Mouse (Mus musculus): ENCODE data around the gene Parp6. TPM values are rescaled to one million over a fixed set of nuclear protein-coding genes. Genes with fewer than 3 reads are reported as not detected.

The Parp6 gene
- total and polyA plus RNA-seq, 3 experiments = 6.4 to 13.8 TPM; not detected in 1

DNA sequence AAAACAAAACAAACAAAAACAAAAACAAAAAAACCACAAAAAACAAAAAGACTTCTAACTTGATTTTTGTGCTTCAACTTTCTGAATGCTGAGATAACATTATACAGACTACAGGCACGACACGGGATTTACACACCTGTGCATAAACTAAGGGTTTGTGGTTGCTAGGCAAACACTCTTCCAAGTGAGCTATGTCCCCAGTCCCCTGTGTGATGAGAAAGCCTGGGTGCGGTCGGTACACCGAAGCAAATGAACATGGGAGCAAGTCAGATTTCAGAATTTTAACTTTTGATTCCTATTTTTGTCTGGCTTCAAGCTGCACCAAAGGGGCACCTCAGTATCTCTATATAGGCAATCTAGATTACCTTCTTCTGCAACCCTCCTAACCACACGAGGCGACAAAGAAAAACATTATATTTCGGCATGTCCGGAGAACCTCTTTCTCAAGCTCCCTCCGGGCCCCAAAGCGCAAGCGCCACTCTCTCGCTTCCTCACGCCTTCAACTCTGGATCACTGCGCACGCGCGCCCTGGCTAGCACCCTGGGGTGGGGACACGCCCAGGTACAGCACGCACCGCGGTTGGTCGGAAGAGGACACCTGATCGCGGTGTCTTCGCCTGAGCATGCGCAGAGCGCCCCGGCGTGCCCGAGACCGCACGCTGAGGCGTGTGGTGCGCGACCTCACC, at the start of gene Parp6 (continued):
- TF ChIP-seq CHD1 (IDR thresholded peaks at IDR 0.05; ENCODE audit: low read depth, low read length) (no peak), MXI1 (IDR thresholded peaks at IDR 0.05; ENCODE audit: low read depth, low read length) (no peak; the same call in 1 of the 2 replicates), ZNF384 (IDR thresholded peaks at IDR 0.05; ENCODE audit: low read depth, low read length) (no peak), MAFK (IDR thresholded peaks at IDR 0.05; ENCODE audit: borderline replicate concordance, low read depth, low read length) (no peak)

DNA sequence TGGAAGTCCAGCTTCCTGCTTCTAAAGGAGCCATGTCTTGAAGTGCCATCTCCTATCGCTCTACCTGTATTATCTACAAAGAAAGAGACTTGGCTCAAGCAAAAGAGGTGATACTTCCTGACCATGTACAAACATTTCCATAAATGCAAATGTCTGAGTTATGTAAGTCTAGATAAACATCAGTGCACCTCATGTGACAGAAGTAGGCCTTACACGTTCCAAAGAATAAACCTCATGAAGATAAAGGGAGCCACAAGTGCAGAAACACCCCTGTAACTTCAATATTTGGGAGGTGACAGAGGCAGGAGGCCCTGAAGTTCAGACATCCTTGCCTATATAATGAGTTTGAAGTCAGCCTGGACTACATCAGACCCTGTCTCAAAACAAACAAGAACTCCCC, 45.2 kb upstream of the Parp6 start:
- Histone ChIP-seq H3K79me2 (ENCODE audit: control insufficient read depth, insufficient read depth, low read length, poor library complexity) (no peaks in the 10 kb centered on the region), H3K36me3 (ENCODE audit: control insufficient read depth in 1 of 2, insufficient read depth in 2 of 2, low read length in 2 of 2) (peaks cover 0 to 4% of the 10 kb centered on the region in 2 experiments; a peak in 2 of 4 replicates), H3K9me3 (replicated peaks; ENCODE audit: insufficient read depth, low read length) (no peaks in the 10 kb centered on the region), H3K4me3 (ENCODE audit: control insufficient read depth in 1 of 2, insufficient read depth in 1 of 2, low read depth in 2 of 2, low read length in 2 of 2) (no peak overlapping the region), H3K27ac (ENCODE audit: control insufficient read depth, low read depth, low read length) (no peak overlapping the region), H3K4me1 (ENCODE audit: control insufficient read depth in 1 of 2, insufficient read depth in 2 of 2, low read length in 2 of 2) (peaks cover 0 to 12% of the 10 kb centered on the region in 2 experiments; a peak in 1 of 4 replicates), H3K27me3 (ENCODE audit: control insufficient read depth in 1 of 2, insufficient read depth in 2 of 2, low read length in 2 of 2) (no peaks in the 10 kb centered on the region), H3K9ac (ENCODE audit: control insufficient read depth, low read depth, low read length, poor library complexity, severe bottlenecking) (no peak overlapping the region)
- no peak for DNase-seq (ENCODE audit: low read depth, low spot score)
- TF ChIP-seq MAFK (IDR thresholded peaks at IDR 0.05; ENCODE audit: borderline replicate concordance, low read depth, low read length) (no peak), NRF1 (IDR thresholded peaks at IDR 0.05; ENCODE audit: insufficient read depth, low read depth, low read length, poor library complexity, severe bottlenecking) (no peak), HCFC1 (IDR thresholded peaks at IDR 0.05; ENCODE audit: low read depth, low read length) (no peak), BHLHE40 (IDR thresholded peaks at IDR 0.05; ENCODE audit: borderline replicate concordance, low read depth, low read length) (peak; percentile 61; the same call in 1 of the 2 replicates), USF1 (IDR thresholded peaks at IDR 0.05; ENCODE audit: low read depth, low read length) (peak; percentile 65), MXI1 (IDR thresholded peaks at IDR 0.05; ENCODE audit: low read depth, low read length) (no peak; the same call in 1 of the 2 replicates), RAD21 (IDR thresholded peaks at IDR 0.05; ENCODE audit: low read depth, low read length) (no peak), KAT2A (conservative IDR thresholded peaks at IDR 0.05; ENCODE audit: low read depth, low read length) (no peak), ZNF384 (IDR thresholded peaks at IDR 0.05; ENCODE audit: low read depth, low read length) (no peak), GATA1 (IDR thresholded peaks at IDR 0.05; ENCODE audit: low read depth, low read length) (peak; percentile 24; the same call in 1 of the 2 replicates), GABPA (IDR thresholded peaks at IDR 0.05; ENCODE audit: low read depth, low read length) (no peak), TBP (IDR thresholded peaks at IDR 0.05; ENCODE audit: low read depth, low read length) (no peak)

DNA sequence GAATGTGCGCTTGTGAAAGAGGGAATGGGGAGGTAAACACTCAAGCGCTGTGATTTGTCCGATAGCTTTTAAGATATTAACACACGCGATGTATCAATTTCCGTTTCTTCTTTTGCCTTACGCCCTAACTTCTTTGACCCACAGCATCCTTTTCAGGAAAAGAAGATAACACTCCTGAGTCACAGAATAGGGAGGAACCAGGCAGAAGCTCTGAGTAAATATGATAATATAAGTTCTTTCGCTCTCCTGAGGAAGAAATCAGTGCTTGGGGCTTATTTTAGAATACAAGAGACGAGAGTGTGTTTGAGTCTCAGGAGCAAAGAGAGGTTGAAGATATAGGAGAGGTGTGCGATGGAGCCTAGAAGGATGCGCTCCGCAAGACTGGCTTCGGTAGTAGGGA, 39.7 kb upstream of the Parp6 start:
- Histone ChIP-seq H3K27me3 (ENCODE audit: control insufficient read depth in 1 of 2, insufficient read depth in 2 of 2, low read length in 2 of 2) (no peaks in the 10 kb centered on the region; a peak in 1 of 4 replicates), H3K4me1 (ENCODE audit: control insufficient read depth in 1 of 2, insufficient read depth in 2 of 2, low read length in 2 of 2) (peaks cover 0 to 19% of the 10 kb centered on the region in 2 experiments; a peak in 2 of 4 replicates)
- no peak for DNase-seq (ENCODE audit: low read depth, low spot score)

More for the DNA sequence above, 39.7 kb upstream of the Parp6 start:
- Histone ChIP-seq H3K27ac (ENCODE audit: control insufficient read depth, low read depth, low read length) (no peak overlapping the region), H3K9ac (ENCODE audit: control insufficient read depth, low read depth, low read length, poor library complexity, severe bottlenecking) (no peak overlapping the region), H3K79me2 (ENCODE audit: control insufficient read depth, insufficient read depth, low read length, poor library complexity) (no peaks in the 10 kb centered on the region), H3K4me3 (ENCODE audit: control insufficient read depth in 1 of 2, insufficient read depth in 1 of 2, low read depth in 2 of 2, low read length in 2 of 2) (peak overlapping the region in 1 of 2 experiments; percentile 5; a peak in 2 of 4 replicates), H3K36me3 (ENCODE audit: control insufficient read depth in 1 of 2, insufficient read depth in 2 of 2, low read length in 2 of 2) (peaks cover 0 to 5% of the 10 kb centered on the region in 2 experiments; a peak in 2 of 4 replicates), H3K9me3 (replicated peaks; ENCODE audit: insufficient read depth, low read length) (no peaks in the 10 kb centered on the region)
- TF ChIP-seq TAL1 (IDR thresholded peaks at IDR 0.05; ENCODE audit: low read length) = peak; percentile 32; the same call in 1 of the 2 replicates
- TF ChIP-seq EP300 (IDR thresholded peaks at IDR 0.05; ENCODE audit: low read depth in 1 of 2, low read length in 2 of 2) = peak in 1 of 2 experiments; percentile 29; a peak in 2 of 4 replicates
- peak; percentile 89 for TF ChIP-seq RCOR1 (IDR thresholded peaks at IDR 0.05; ENCODE audit: low read depth, low read length)
- 0 out of 2 replicates have a peak, but pooled peaks have one; percentile 53 for TF ChIP-seq GATA1 (IDR thresholded peaks at IDR 0.05; ENCODE audit: low read depth, low read length)
- no peak for TF ChIP-seq HCFC1 (IDR thresholded peaks at IDR 0.05; ENCODE audit: low read depth, low read length)
- TF ChIP-seq JUND (IDR thresholded peaks at IDR 0.05; ENCODE audit: low read depth, low read length) = no peak
- no peak for TF ChIP-seq USF2 (IDR thresholded peaks at IDR 0.05; ENCODE audit: borderline replicate concordance in 1 of 2, insufficient read depth in 1 of 2, low read depth in 1 of 2, low read length in 2 of 2)

Data from MEL (cell line).